Comparison of ENCODE assay signal across 11 mouse cellular contexts in the genomic region with DNA sequence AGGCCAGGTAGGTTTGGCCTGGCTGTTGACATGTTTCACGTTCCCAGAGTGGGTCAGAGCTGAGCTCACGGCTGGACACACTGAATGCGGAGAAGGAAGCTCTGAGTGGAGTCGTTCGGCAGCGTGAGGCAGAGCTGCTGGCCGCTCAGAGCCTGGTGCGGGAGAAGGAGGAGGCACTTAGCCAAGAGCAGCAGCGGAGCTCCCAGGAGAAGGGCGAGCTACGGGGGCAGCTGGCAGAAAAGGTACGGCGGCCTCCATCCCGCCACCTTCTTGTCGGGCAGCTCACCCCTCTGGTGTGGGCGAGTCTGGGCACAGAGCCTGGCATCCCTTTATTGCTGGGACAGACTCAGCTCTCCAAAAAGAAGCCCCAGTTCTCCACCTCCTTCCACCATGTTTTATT. TPM values are rescaled to one million over a fixed set of nuclear protein-coding genes. Genes with fewer than 3 reads are reported as not detected.
A peak's percentile ranks its signal among the peaks of the same experiment; 100 is the strongest.
DNase-seq lines count a peak whose midpoint lies in the region; ATAC-seq and TF ChIP-seq lines count a peak whose summit lies in the region.
"Had no signal": no experiment of that assay in that cellular context is flagged by ENCODE, and none has a peak within 500 bp of the region (broad histone marks: within the 10 kb centered on the region; RNA-seq: fewer than 3 reads in every experiment).

No protein-coding gene starts in this region.

- peaks cover 5% of the 10 kb centered on the region; the same call in 1 of the 2 replicates for H3K36me3 ChIP-seq in midbrain, embryonic 13.5 days
- no peaks in the 10 kb centered on the region for H3K36me3 ChIP-seq in midbrain, embryonic 11.5 days (ENCODE audit: control insufficient read depth, insufficient read depth, low read length)
- no peaks in the 10 kb centered on the region for H3K36me3 ChIP-seq in limb, embryonic 11.5 days (ENCODE audit: control insufficient read depth, insufficient read depth, low read length)

- no peak for DNase-seq in frontal cortex, postnatal 14 days (ENCODE audit: low spot score in 2 of 2)
- DNase-seq in midbrain, embryonic 11.5 days (ENCODE audit: low spot score, missing footprints) = no peak
- peak; percentile 74 for DNase-seq in brain, embryonic 14.5 days (ENCODE audit: low read depth)
- no peak for DNase-seq in limb, embryonic 11.5 days (ENCODE audit: low spot score)
- DNase-seq in embryo, embryonic 9.5 days (ENCODE audit: extremely low spot score) = no peak
- DNase-seq: adrenal gland, postnatal 25 days; liver, postnatal 0 days had no signal

- TF ChIP-seq CTCF in brain, embryonic 14.5 days (IDR thresholded peaks at IDR 0.05; ENCODE audit: borderline replicate concordance, extremely low read depth, insufficient read depth, insufficient read length) = no peak

- no peak overlapping the region for H3K4me2 ChIP-seq in midbrain, embryonic 13.5 days (replicated peaks)
- H3K4me2 ChIP-seq in midbrain, embryonic 11.5 days = no peak overlapping the region
- H3K4me2 ChIP-seq in limb, embryonic 11.5 days (ENCODE audit: low read depth, severe bottlenecking) = 0 out of 2 replicates have a peak overlapping the region, but pooled peaks have one; percentile 2
- H3K4me2 ChIP-seq: embryonic facial prominence, embryonic 15.5 days had no signal

- H3K4me3 ChIP-seq in midbrain, embryonic 13.5 days (replicated peaks) = no peak overlapping the region
- H3K4me3 ChIP-seq in midbrain, embryonic 11.5 days (ENCODE audit: low read depth, low read length) = no peak overlapping the region
- no peak overlapping the region for H3K4me3 ChIP-seq in limb, embryonic 11.5 days (ENCODE audit: low read depth, low read length)
- H3K4me3 ChIP-seq: embryonic facial prominence, embryonic 15.5 days had no signal

- 75% methylated on average over 16 of the region's 16 CpGs for WGBS in midbrain, embryonic 13.5 days
- 83% methylated on average over 16 of the region's 16 CpGs for WGBS in midbrain, embryonic 11.5 days
- 87% methylated on average over 16 of the region's 16 CpGs for WGBS in limb, embryonic 11.5 days

- no peaks in the 10 kb centered on the region for H3K27me3 ChIP-seq in midbrain, embryonic 13.5 days
- H3K27me3 ChIP-seq in midbrain, embryonic 11.5 days (ENCODE audit: control insufficient read depth, insufficient read depth, low read length) = no peaks in the 10 kb centered on the region
- H3K27me3 ChIP-seq in limb, embryonic 11.5 days (ENCODE audit: control insufficient read depth, insufficient read depth, low read length) = no peaks in the 10 kb centered on the region
- H3K27me3 ChIP-seq: embryonic facial prominence, embryonic 15.5 days had no signal

- peak; percentile 20; the same call in 1 of the 2 replicates for ATAC-seq in frontal cortex, adult (ENCODE audit: low TSS enrichment)
- no peak for ATAC-seq in midbrain, embryonic 13.5 days
- no peak for ATAC-seq in midbrain, embryonic 11.5 days (ENCODE audit: low FRiP score)
- no peak for ATAC-seq in limb, embryonic 11.5 days (ENCODE audit: insufficient number of reproducible peaks, low FRiP score, low TSS enrichment, low read depth)
- ATAC-seq in monocyte, adult 5-6 weeks (replicated peaks; ENCODE audit: insufficient number of reproducible peaks, low FRiP score, low TSS enrichment, poor library complexity, severe bottlenecking) = no peak
- ATAC-seq: liver, postnatal 0 days had no signal

- H3K27ac ChIP-seq in midbrain, embryonic 13.5 days = peak overlapping the region; percentile 63; the same call in 1 of the 2 replicates
- no peak overlapping the region for H3K27ac ChIP-seq in midbrain, embryonic 11.5 days (ENCODE audit: low read depth, low read length)
- H3K27ac ChIP-seq in limb, embryonic 11.5 days (replicated peaks; ENCODE audit: low read depth, low read length) = no peak overlapping the region
- H3K27ac ChIP-seq: embryonic facial prominence, embryonic 15.5 days had no signal

- H3K4me1 ChIP-seq in midbrain, embryonic 13.5 days (replicated peaks) = peaks cover 17% of the 10 kb centered on the region
- H3K4me1 ChIP-seq in midbrain, embryonic 11.5 days (ENCODE audit: control insufficient read depth, insufficient read depth, low read length) = peaks cover 3% of the 10 kb centered on the region
- no peaks in the 10 kb centered on the region for H3K4me1 ChIP-seq in limb, embryonic 11.5 days (ENCODE audit: control insufficient read depth, insufficient read depth, low read length)

- TF ChIP-seq POLR2A in brain, embryonic 14.5 days (IDR thresholded peaks at IDR 0.05; ENCODE audit: borderline replicate concordance, extremely low read depth, insufficient read depth, insufficient read length, poor library complexity, severe bottlenecking) = no peak

- no peak overlapping the region for H3K9ac ChIP-seq in midbrain, embryonic 13.5 days (replicated peaks)
- no peak overlapping the region for H3K9ac ChIP-seq in midbrain, embryonic 11.5 days (ENCODE audit: low read length)
- peak overlapping the region; percentile 22; the same call in 1 of the 2 replicates for H3K9ac ChIP-seq in limb, embryonic 11.5 days (ENCODE audit: low read length)
- H3K9ac ChIP-seq: embryonic facial prominence, embryonic 15.5 days; liver, postnatal 0 days had no signal

- H3K9me3 ChIP-seq in midbrain, embryonic 13.5 days = no peaks in the 10 kb centered on the region
- no peaks in the 10 kb centered on the region for H3K9me3 ChIP-seq in midbrain, embryonic 11.5 days (ENCODE audit: control insufficient read depth, low read length)
- no peaks in the 10 kb centered on the region for H3K9me3 ChIP-seq in limb, embryonic 11.5 days (ENCODE audit: control insufficient read depth, low read length)
- H3K9me3 ChIP-seq: embryonic facial prominence, embryonic 15.5 days had no signal

RNA-seq across cellular contexts. Expression of gene Hip1r, which starts 24.4 kb away (rescaled TPM):
- polyA plus RNA-seq in midbrain, embryonic 13.5 days (2015; fragmentation: Nextera tagmentation; extraction: Ambion mirVana) = 19.0 and 20.1 TPM in 2 replicates
- 4.6 and 5.2 TPM in 2 replicates for polyA plus RNA-seq in midbrain, embryonic 11.5 days (2014; fragmentation: Nextera tagmentation; extraction: Ambion mirVana)
- polyA plus RNA-seq in brain, embryonic 14.5 days (2012; rRNA removed) = 17.7 and 23.9 TPM in 2 replicates
- polyA plus RNA-seq in limb, embryonic 11.5 days (2014; fragmentation: Nextera tagmentation; extraction: Ambion mirVana) = 3.8 and 4.2 TPM in 2 replicates
- total RNA-seq in monocyte, adult 5-6 weeks (2017) = 47.8 to 65.8 TPM (median 64.6 TPM) in 3 replicates

RNA-seq across cellular contexts. Expression of gene Vps37b, which starts 34.3 kb away (rescaled TPM):
- polyA plus RNA-seq in midbrain, embryonic 13.5 days (2015; fragmentation: Nextera tagmentation; extraction: Ambion mirVana) = 71.5 and 79.3 TPM in 2 replicates
- polyA plus RNA-seq in midbrain, embryonic 11.5 days (2014; fragmentation: Nextera tagmentation; extraction: Ambion mirVana) = 45.5 and 50.7 TPM in 2 replicates
- polyA plus RNA-seq in brain, embryonic 14.5 days (2012; rRNA removed) = 79.9 and 107 TPM in 2 replicates
- 32.8 and 33.0 TPM in 2 replicates for polyA plus RNA-seq in limb, embryonic 11.5 days (2014; fragmentation: Nextera tagmentation; extraction: Ambion mirVana)
- 118 to 126 TPM (median 121 TPM) in 3 replicates for total RNA-seq in monocyte, adult 5-6 weeks (2017)
